In the genomic region with DNA sequence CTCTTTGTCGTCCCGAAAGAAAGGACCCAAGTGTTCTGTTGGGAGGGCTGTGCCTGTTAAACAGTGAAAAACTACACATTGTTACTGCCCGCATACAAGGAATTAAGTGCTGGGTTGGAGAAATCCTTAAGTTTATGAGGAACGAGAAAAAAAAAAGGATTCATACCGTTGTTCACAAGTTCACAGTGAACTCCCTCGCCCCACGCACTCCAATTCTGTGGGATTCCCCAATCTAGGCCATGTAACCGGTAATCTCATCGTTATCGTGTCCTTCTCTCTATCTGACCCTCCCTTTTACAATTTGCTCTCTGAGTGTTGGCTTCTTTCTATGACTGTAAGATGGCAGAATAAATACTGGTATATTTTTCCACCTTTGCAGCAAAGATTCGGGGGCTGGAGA, we compare ENCODE assay signal across 7 mouse cellular contexts. TPM values are rescaled to one million over a fixed set of nuclear protein-coding genes. Genes with fewer than 3 reads are reported as not detected.
A peak's percentile ranks its signal among the peaks of the same experiment; 100 is the strongest.
DNase-seq lines count a peak whose midpoint lies in the region; ATAC-seq and TF ChIP-seq lines count a peak whose summit lies in the region.

No protein-coding gene starts in this region.

- no peak for DNase-seq in lung, adult 2 months
- DNase-seq in lung, postnatal 4 days = no peak
- DNase-seq in intestine, embryonic 14.5 days (ENCODE audit: low spot score) = no peak
- no peak for DNase-seq in cerebellum, postnatal 4 days (ENCODE audit: low spot score in 2 of 2)
- no peak for DNase-seq in gastrocnemius, adult 8-10 months (ENCODE audit: low spot score in 2 of 2)

- H3K4me3 ChIP-seq in lung, adult 2 months (replicated peaks; ENCODE audit: extremely low read depth, low read depth, low read length) = peak overlapping the region; percentile 81
- H3K4me3 ChIP-seq in embryonic facial prominence, embryonic 15.5 days (replicated peaks) = peak overlapping the region; percentile 53
- peak overlapping the region; percentile 34 for H3K4me3 ChIP-seq in intestine, embryonic 14.5 days (ENCODE audit: low read depth, low read length)
- H3K4me3 ChIP-seq in neural tube, embryonic 14.5 days (ENCODE audit: low read depth, low read length) = peak overlapping the region; percentile 35; the same call in 1 of the 2 replicates

- no peak overlapping the region for H3K9ac ChIP-seq in embryonic facial prominence, embryonic 15.5 days
- H3K9ac ChIP-seq in intestine, embryonic 14.5 days (ENCODE audit: low read length) = no peak overlapping the region
- no peak overlapping the region for H3K9ac ChIP-seq in neural tube, embryonic 14.5 days (replicated peaks; ENCODE audit: low read depth, low read length)

- peaks cover 2% of the 10 kb centered on the region for H3K4me1 ChIP-seq in lung, adult 2 months (ENCODE audit: control insufficient read depth, insufficient read depth, low read length)
- H3K4me1 ChIP-seq in embryonic facial prominence, embryonic 15.5 days = peaks cover 9% of the 10 kb centered on the region
- no peaks in the 10 kb centered on the region for H3K4me1 ChIP-seq in intestine, embryonic 14.5 days (replicated peaks; ENCODE audit: control insufficient read depth, insufficient read depth, low read length)
- H3K4me1 ChIP-seq in neural tube, embryonic 14.5 days (ENCODE audit: control insufficient read depth, insufficient read depth, low read length) = no peaks in the 10 kb centered on the region

- 21% methylated on average over 11 of the region's 11 CpGs for WGBS in lung, adult 2 months
- WGBS in embryonic facial prominence, embryonic 15.5 days = 2% methylated on average over 11 of the region's 11 CpGs
- 3% methylated on average over 11 of the region's 11 CpGs for WGBS in intestine, embryonic 14.5 days
- WGBS in neural tube, embryonic 14.5 days = 3% methylated on average over 11 of the region's 11 CpGs

- TF ChIP-seq POLR2A in lung, adult 2 months (IDR thresholded peaks at IDR 0.05; ENCODE audit: borderline replicate concordance, extremely low read depth, low read depth, low read length) = no peak

- H3K27ac ChIP-seq in embryonic facial prominence, embryonic 15.5 days (replicated peaks) = no peak overlapping the region
- H3K27ac ChIP-seq in intestine, embryonic 14.5 days (ENCODE audit: low read depth) = no peak overlapping the region
- H3K27ac ChIP-seq in neural tube, embryonic 14.5 days (ENCODE audit: low read depth, low read length) = no peak overlapping the region

- no peaks in the 10 kb centered on the region for H3K9me3 ChIP-seq in embryonic facial prominence, embryonic 15.5 days (replicated peaks)
- no peaks in the 10 kb centered on the region for H3K9me3 ChIP-seq in intestine, embryonic 14.5 days (ENCODE audit: control insufficient read depth, low read length)
- no peaks in the 10 kb centered on the region for H3K9me3 ChIP-seq in neural tube, embryonic 14.5 days (ENCODE audit: control insufficient read depth, low read length)

- H3K27me3 ChIP-seq in embryonic facial prominence, embryonic 15.5 days = peaks cover 85% of the 10 kb centered on the region
- H3K27me3 ChIP-seq in intestine, embryonic 14.5 days (replicated peaks; ENCODE audit: control insufficient read depth, insufficient read depth, low read length) = peaks cover 92% of the 10 kb centered on the region
- peaks cover 84% of the 10 kb centered on the region for H3K27me3 ChIP-seq in neural tube, embryonic 14.5 days (ENCODE audit: control insufficient read depth, insufficient read depth, low read length)

- peak overlapping the region; percentile 94 for H3K4me2 ChIP-seq in embryonic facial prominence, embryonic 15.5 days (replicated peaks)
- H3K4me2 ChIP-seq in intestine, embryonic 14.5 days (ENCODE audit: low read length) = peak overlapping the region; percentile 56
- peak overlapping the region; percentile 49; the same call in 1 of the 2 replicates for H3K4me2 ChIP-seq in neural tube, embryonic 14.5 days (ENCODE audit: low read depth, low read length)

- no peaks in the 10 kb centered on the region for H3K36me3 ChIP-seq in embryonic facial prominence, embryonic 15.5 days
- no peaks in the 10 kb centered on the region for H3K36me3 ChIP-seq in intestine, embryonic 14.5 days (ENCODE audit: control insufficient read depth, insufficient read depth, low read length)
- H3K36me3 ChIP-seq in neural tube, embryonic 14.5 days (ENCODE audit: control insufficient read depth, insufficient read depth, low read length) = no peaks in the 10 kb centered on the region

- TF ChIP-seq CTCF in lung, adult 2 months (IDR thresholded peaks at IDR 0.05; ENCODE audit: insufficient read depth, low read length) = no peak

- ATAC-seq in embryonic facial prominence, embryonic 15.5 days (ENCODE audit: insufficient number of reproducible peaks, low FRiP score, low TSS enrichment, low read depth) = no peak
- no peak for ATAC-seq in intestine, embryonic 14.5 days (replicated peaks; ENCODE audit: low FRiP score, low TSS enrichment, low read depth)
- ATAC-seq in neural tube, embryonic 14.5 days (ENCODE audit: low read depth) = peak; percentile 19; the same call in 1 of the 2 replicates

RNA-seq across cellular contexts. Expression of a gene that starts 0.8 kb away (rescaled TPM):
- 67.3 and 73.6 TPM in 2 replicates for polyA plus RNA-seq in lung, adult 2 months (2012; rRNA removed)
- polyA plus RNA-seq in embryonic facial prominence, embryonic 15.5 days (2015; fragmentation: Nextera tagmentation; extraction: Ambion mirVana) = 6.4 and 6.5 TPM in 2 replicates
- 4.7 and 6.6 TPM in 2 replicates for polyA plus RNA-seq in intestine, embryonic 14.5 days (2014; fragmentation: Nextera tagmentation; extraction: Ambion mirVana)
- polyA plus RNA-seq in neural tube, embryonic 14.5 days (2014; fragmentation: Nextera tagmentation; extraction: Ambion mirVana) = 0.29 and 0.63 TPM in 2 replicates
- 1 to 10 TPM in 3 of 4 experiments, under 1 TPM in 1; 0.96 to 2.7 (median 1.6) TPM for total RNA-seq in gastrocnemius, adult 8-10 months (2022)

RNA-seq across cellular contexts. Expression of a gene that starts 15.5 kb away (rescaled TPM):
- polyA plus RNA-seq in lung, adult 2 months (2012; rRNA removed) = 5.1 and 12.3 TPM in 2 replicates
- not detected in 2 replicates for polyA plus RNA-seq in embryonic facial prominence, embryonic 15.5 days (2015; fragmentation: Nextera tagmentation; extraction: Ambion mirVana)
- polyA plus RNA-seq in intestine, embryonic 14.5 days (2014; fragmentation: Nextera tagmentation; extraction: Ambion mirVana) = not detected in 2 replicates
- polyA plus RNA-seq in neural tube, embryonic 14.5 days (2014; fragmentation: Nextera tagmentation; extraction: Ambion mirVana) = not detected in 2 replicates
- 1 to 10 TPM in 1 of 4 experiments, under 1 TPM in 1, not detected in 2; 0.36 to 1.2 TPM for total RNA-seq in gastrocnemius, adult 8-10 months (2022)
